ENCODE assay signal across 19 mouse cellular contexts in the genomic region with DNA sequence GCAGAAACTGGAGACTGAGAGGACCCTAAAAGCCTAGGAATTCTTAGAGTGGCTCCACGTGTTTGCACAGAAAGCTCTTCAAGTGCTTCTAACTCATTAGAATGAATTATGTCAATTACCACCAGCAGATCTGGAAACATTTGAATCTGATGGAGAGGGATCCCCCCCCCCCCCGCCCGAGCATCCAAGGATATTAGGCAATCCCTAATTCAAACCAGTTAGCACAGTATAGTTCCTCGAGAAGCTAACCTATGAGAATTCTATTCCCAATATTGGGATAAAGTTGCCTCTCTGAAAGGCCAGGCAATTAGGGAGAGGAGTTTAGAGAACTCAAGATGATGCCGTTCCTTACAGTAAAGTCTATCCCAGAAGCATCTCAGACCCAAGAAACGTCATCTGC.
DNase-seq lines count a peak whose midpoint lies in the region; ATAC-seq and TF ChIP-seq lines count a peak whose summit lies in the region.
"Had no signal": no experiment of that assay in that cellular context is flagged by ENCODE, and none has a peak within 500 bp of the region (broad histone marks: within the 10 kb centered on the region; RNA-seq: fewer than 3 reads in every experiment).

No protein-coding gene starts in this region.

- H3K27ac ChIP-seq in forebrain, embryonic 14.5 days (ENCODE audit: low read depth, low read length): no peak overlapping the region
- no peak overlapping the region for H3K27ac ChIP-seq in forebrain, embryonic 10.5 days
- H3K27ac ChIP-seq in hindbrain, embryonic 11.5 days (ENCODE audit: low read depth, low read length): no peak overlapping the region
- no peak overlapping the region for H3K27ac ChIP-seq in hindbrain, embryonic 10.5 days
- H3K27ac ChIP-seq in hindbrain, embryonic 13.5 days: no peak overlapping the region
- no peak overlapping the region for H3K27ac ChIP-seq in hindbrain, postnatal 0 days
- no peak overlapping the region for H3K27ac ChIP-seq in midbrain, embryonic 15.5 days
- H3K27ac ChIP-seq: embryonic facial prominence, embryonic 10.5 days; embryonic facial prominence, embryonic 12.5 days; forebrain, embryonic 15.5 days had no signal

- no peaks in the 10 kb centered on the region for H3K9me3 ChIP-seq in forebrain, embryonic 14.5 days (replicated peaks; ENCODE audit: control insufficient read depth, low read length)
- H3K9me3 ChIP-seq in forebrain, embryonic 10.5 days: no peaks in the 10 kb centered on the region
- H3K9me3 ChIP-seq in hindbrain, embryonic 11.5 days (ENCODE audit: control insufficient read depth, low read length): no peaks in the 10 kb centered on the region
- no peaks in the 10 kb centered on the region for H3K9me3 ChIP-seq in hindbrain, embryonic 10.5 days
- no peaks in the 10 kb centered on the region for H3K9me3 ChIP-seq in hindbrain, embryonic 13.5 days
- H3K9me3 ChIP-seq in hindbrain, postnatal 0 days (ENCODE audit: low read length): no peaks in the 10 kb centered on the region
- no peaks in the 10 kb centered on the region for H3K9me3 ChIP-seq in midbrain, embryonic 15.5 days
- H3K9me3 ChIP-seq: embryonic facial prominence, embryonic 10.5 days; embryonic facial prominence, embryonic 12.5 days; forebrain, embryonic 15.5 days had no signal

- WGBS in forebrain, embryonic 14.5 days: 48% methylated on average over 6 of the region's 6 CpGs
- WGBS in forebrain, embryonic 10.5 days: 83% methylated on average over 6 of the region's 6 CpGs
- WGBS in hindbrain, embryonic 11.5 days: 75% methylated on average over 6 of the region's 6 CpGs
- 83% methylated on average over 6 of the region's 6 CpGs for WGBS in hindbrain, embryonic 10.5 days
- WGBS in hindbrain, embryonic 13.5 days: 37% methylated on average over 6 of the region's 6 CpGs
- WGBS in hindbrain, postnatal 0 days: 45% methylated on average over 6 of the region's 6 CpGs
- WGBS in midbrain, embryonic 15.5 days: 69% methylated on average over 6 of the region's 6 CpGs

- ATAC-seq in forebrain, embryonic 14.5 days: peak; percentile 44; the same call in 1 of the 2 replicates
- ATAC-seq in hindbrain, embryonic 11.5 days (ENCODE audit: low FRiP score): peak; percentile 12; the same call in 1 of the 2 replicates
- ATAC-seq in hindbrain, embryonic 13.5 days (ENCODE audit: low FRiP score): 0 out of 2 replicates have a peak, but pooled peaks have one; percentile 8
- no peak for ATAC-seq in hindbrain, postnatal 0 days
- no peak for ATAC-seq in midbrain, embryonic 15.5 days (replicated peaks)
- ATAC-seq: forebrain, embryonic 15.5 days had no signal

- no peak for TF ChIP-seq POLR2A in brain, embryonic 14.5 days (IDR thresholded peaks at IDR 0.05; ENCODE audit: borderline replicate concordance, extremely low read depth, insufficient read depth, insufficient read length, poor library complexity, severe bottlenecking)

- H3K4me3 ChIP-seq in forebrain, embryonic 14.5 days (ENCODE audit: low read depth, low read length): no peak overlapping the region
- no peak overlapping the region for H3K4me3 ChIP-seq in forebrain, embryonic 10.5 days
- no peak overlapping the region for H3K4me3 ChIP-seq in hindbrain, embryonic 11.5 days (ENCODE audit: low read depth, low read length)
- no peak overlapping the region for H3K4me3 ChIP-seq in hindbrain, embryonic 10.5 days
- H3K4me3 ChIP-seq in hindbrain, embryonic 13.5 days: no peak overlapping the region
- H3K4me3 ChIP-seq in hindbrain, postnatal 0 days (ENCODE audit: low read length): no peak overlapping the region
- no peak overlapping the region for H3K4me3 ChIP-seq in midbrain, embryonic 15.5 days
- H3K4me3 ChIP-seq: embryonic facial prominence, embryonic 10.5 days; embryonic facial prominence, embryonic 12.5 days; forebrain, embryonic 15.5 days had no signal

- H3K4me1 ChIP-seq in forebrain, embryonic 14.5 days (ENCODE audit: control insufficient read depth, insufficient read depth, low read length): peaks cover 6% of the 10 kb centered on the region; the same call in 1 of the 2 replicates
- no peaks in the 10 kb centered on the region for H3K4me1 ChIP-seq in forebrain, embryonic 10.5 days
- H3K4me1 ChIP-seq in hindbrain, embryonic 11.5 days (replicated peaks; ENCODE audit: control insufficient read depth, insufficient read depth, low read length): no peaks in the 10 kb centered on the region
- H3K4me1 ChIP-seq in hindbrain, embryonic 10.5 days (replicated peaks): 0 out of 2 replicates have a peak, but pooled peaks cover 2% of the 10 kb centered on the region
- peaks cover 12% of the 10 kb centered on the region for H3K4me1 ChIP-seq in hindbrain, embryonic 13.5 days (replicated peaks)
- no peaks in the 10 kb centered on the region for H3K4me1 ChIP-seq in hindbrain, postnatal 0 days (ENCODE audit: insufficient read depth, low read length)
- H3K4me1 ChIP-seq in midbrain, embryonic 15.5 days: 0 out of 2 replicates have a peak, but pooled peaks cover 5% of the 10 kb centered on the region
- H3K4me1 ChIP-seq: embryonic facial prominence, embryonic 10.5 days; embryonic facial prominence, embryonic 12.5 days had no signal

- H3K4me2 ChIP-seq in forebrain, embryonic 14.5 days (ENCODE audit: low read length): no peak overlapping the region
- no peak overlapping the region for H3K4me2 ChIP-seq in hindbrain, embryonic 11.5 days (replicated peaks; ENCODE audit: low read depth, low read length)
- H3K4me2 ChIP-seq in hindbrain, embryonic 13.5 days: no peak overlapping the region
- H3K4me2 ChIP-seq in hindbrain, postnatal 0 days (ENCODE audit: low read depth, low read length): no peak overlapping the region
- H3K4me2 ChIP-seq in midbrain, embryonic 15.5 days: no peak overlapping the region
- H3K4me2 ChIP-seq: embryonic facial prominence, embryonic 12.5 days; forebrain, embryonic 15.5 days had no signal

- no peak for TF ChIP-seq CTCF in hindbrain, postnatal 0 days (IDR thresholded peaks at IDR 0.05; ENCODE audit: low read depth)
- no peak for TF ChIP-seq CTCF in brain, embryonic 14.5 days (IDR thresholded peaks at IDR 0.05; ENCODE audit: borderline replicate concordance, extremely low read depth, insufficient read depth, insufficient read length)

- no peak overlapping the region for H3K9ac ChIP-seq in forebrain, embryonic 14.5 days (ENCODE audit: low read length)
- no peak overlapping the region for H3K9ac ChIP-seq in hindbrain, embryonic 11.5 days (ENCODE audit: low read depth, low read length)
- H3K9ac ChIP-seq in hindbrain, embryonic 13.5 days: no peak overlapping the region
- H3K9ac ChIP-seq in hindbrain, postnatal 0 days (replicated peaks; ENCODE audit: low read length): no peak overlapping the region
- no peak overlapping the region for H3K9ac ChIP-seq in midbrain, embryonic 15.5 days
- H3K9ac ChIP-seq: embryonic facial prominence, embryonic 12.5 days; forebrain, embryonic 15.5 days had no signal

- H3K36me3 ChIP-seq in forebrain, embryonic 14.5 days (ENCODE audit: control insufficient read depth, insufficient read depth, low read length): no peaks in the 10 kb centered on the region
- H3K36me3 ChIP-seq in forebrain, embryonic 10.5 days (replicated peaks): no peaks in the 10 kb centered on the region
- no peaks in the 10 kb centered on the region for H3K36me3 ChIP-seq in hindbrain, embryonic 11.5 days (ENCODE audit: control insufficient read depth, insufficient read depth, low read length)
- no peaks in the 10 kb centered on the region for H3K36me3 ChIP-seq in hindbrain, embryonic 10.5 days
- no peaks in the 10 kb centered on the region for H3K36me3 ChIP-seq in hindbrain, embryonic 13.5 days
- H3K36me3 ChIP-seq in hindbrain, postnatal 0 days (ENCODE audit: insufficient read depth, low read length): no peaks in the 10 kb centered on the region
- no peaks in the 10 kb centered on the region for H3K36me3 ChIP-seq in midbrain, embryonic 15.5 days (replicated peaks)
- H3K36me3 ChIP-seq: embryonic facial prominence, embryonic 10.5 days; embryonic facial prominence, embryonic 12.5 days; forebrain, embryonic 15.5 days had no signal

- H3K27me3 ChIP-seq in forebrain, embryonic 14.5 days (replicated peaks; ENCODE audit: control insufficient read depth, insufficient read depth, low read length): no peaks in the 10 kb centered on the region
- no peaks in the 10 kb centered on the region for H3K27me3 ChIP-seq in forebrain, embryonic 10.5 days (ENCODE audit: poor library complexity, severe bottlenecking)
- no peaks in the 10 kb centered on the region for H3K27me3 ChIP-seq in hindbrain, embryonic 11.5 days (ENCODE audit: control insufficient read depth, insufficient read depth, low read length)
- H3K27me3 ChIP-seq in hindbrain, embryonic 10.5 days (ENCODE audit: insufficient read depth, poor library complexity, severe bottlenecking): no peaks in the 10 kb centered on the region
- no peaks in the 10 kb centered on the region for H3K27me3 ChIP-seq in hindbrain, embryonic 13.5 days
- H3K27me3 ChIP-seq in hindbrain, postnatal 0 days (ENCODE audit: insufficient read depth, low read length): no peaks in the 10 kb centered on the region
- H3K27me3 ChIP-seq in midbrain, embryonic 15.5 days (replicated peaks): no peaks in the 10 kb centered on the region
- H3K27me3 ChIP-seq: embryonic facial prominence, embryonic 12.5 days had no signal

- peak; percentile 23 for DNase-seq in forebrain, embryonic 14.5 days (ENCODE audit: low spot score)
- no peak for DNase-seq in forebrain, embryonic 10.5 days (ENCODE audit: extremely low spot score, low spot score)
- DNase-seq in hindbrain, embryonic 11.5 days (ENCODE audit: low spot score): no peak
- no peak for DNase-seq in hindbrain, embryonic 10.5 days (ENCODE audit: low spot score)
- no peak for DNase-seq in hindbrain, postnatal 0 days (ENCODE audit: low spot score)
- peak; percentile 41 for DNase-seq in brain, embryonic 14.5 days (ENCODE audit: low read depth)
- DNase-seq: adrenal gland, adult 2 months; adrenal gland, postnatal 10 days; adrenal gland, postnatal 25 days; cerebellum, adult 11-12 months; cerebellum, adult 2 months; cerebellum, adult 9-10 months; cerebellum, postnatal 10 days; cerebellum, postnatal 25 days had no signal

Comparison
In these comparisons a context has a peak if more than half of its experiments do, and no peak if none do; other contexts are left out.
1. ATAC-seq: peak in forebrain, embryonic 14.5 days (single experiment), hindbrain, embryonic 11.5 days (single experiment) and hindbrain, embryonic 13.5 days (single experiment); none in hindbrain, postnatal 0 days (single experiment) and midbrain, embryonic 15.5 days (single experiment).
2. DNase-seq: peak in forebrain, embryonic 14.5 days (single experiment) and brain, embryonic 14.5 days (single experiment); none in forebrain, embryonic 10.5 days (single experiment), hindbrain, embryonic 11.5 days (single experiment), hindbrain, embryonic 10.5 days (single experiment) and hindbrain, postnatal 0 days (single experiment).